Mouse (Mus musculus) activated CD4-positive, CD25-positive, alpha-beta regulatory T cell, adult 4 months (primary cell): ENCODE results near the gene Glmn. TPM values are rescaled to one million over a fixed set of nuclear protein-coding genes. Genes with fewer than 3 reads are reported as not detected.

Experiments
- ATAC-seq: one replicate; pipeline ENCODE4 v1.8.0; 2017
- polyA plus RNA-seq, 2 experiments: library from polyadenylated mRNA; unstranded; fragments of 100-300 nt; shearing (Covaris generic); gene quantifications; one replicate each; pipeline ENCODE4 v1.2.1; 2017

Gene Glmn
- polyA plus RNA-seq, 2 experiments from 2014 or later: 22.3 to 25.8 TPM

- no peak for ATAC-seq
These were observed 82.2 kb downstream of the Glmn start for GRCm38 (mm10) chr5:107515453-107515852.

GRCm38 (mm10) chr5:107513583-107513982 is 84.1 kb downstream of the Glmn start:
- ATAC-seq: peak; percentile 91

DNA sequence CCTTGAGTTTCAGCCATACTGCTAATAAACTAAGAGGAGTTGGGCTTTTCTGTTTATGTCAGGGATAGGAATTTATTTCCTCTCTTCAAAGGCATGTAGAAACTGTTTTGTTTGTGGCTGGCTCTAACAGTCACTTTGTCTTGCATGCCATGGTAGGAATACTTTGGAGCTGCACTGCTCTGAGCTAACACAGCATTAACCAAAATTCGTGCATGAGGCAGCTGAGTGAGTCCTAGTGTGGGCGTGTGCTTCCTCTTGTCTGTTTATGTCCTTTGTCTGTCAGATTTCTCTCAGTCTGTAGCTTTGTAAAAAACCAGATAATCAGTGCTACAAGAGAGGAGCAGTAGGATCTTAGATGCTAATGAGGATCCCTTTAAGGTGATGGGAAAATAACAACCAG is 86.4 kb downstream of the Glmn start:
- no peak for ATAC-seq

DNA sequence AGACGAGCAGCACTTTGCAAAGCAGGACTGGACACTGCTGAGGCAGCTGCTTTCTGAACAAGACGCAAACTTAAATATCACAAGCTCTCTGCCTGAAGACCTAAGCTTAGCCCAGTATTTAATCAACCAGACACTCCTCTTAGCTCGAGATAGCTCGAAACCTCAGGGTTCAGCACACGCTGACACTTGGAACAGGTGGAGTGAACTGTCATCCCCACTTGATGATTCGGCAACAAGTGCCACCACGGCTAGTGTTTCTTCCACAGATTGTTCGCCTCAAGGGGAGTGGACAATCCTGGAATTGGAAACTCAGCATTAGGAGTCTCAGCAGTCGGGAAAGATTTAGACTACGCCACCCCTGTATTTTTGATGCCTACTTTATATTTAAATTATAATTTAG is 87.2 kb downstream of the Glmn start:
- no peak for ATAC-seq

DNA sequence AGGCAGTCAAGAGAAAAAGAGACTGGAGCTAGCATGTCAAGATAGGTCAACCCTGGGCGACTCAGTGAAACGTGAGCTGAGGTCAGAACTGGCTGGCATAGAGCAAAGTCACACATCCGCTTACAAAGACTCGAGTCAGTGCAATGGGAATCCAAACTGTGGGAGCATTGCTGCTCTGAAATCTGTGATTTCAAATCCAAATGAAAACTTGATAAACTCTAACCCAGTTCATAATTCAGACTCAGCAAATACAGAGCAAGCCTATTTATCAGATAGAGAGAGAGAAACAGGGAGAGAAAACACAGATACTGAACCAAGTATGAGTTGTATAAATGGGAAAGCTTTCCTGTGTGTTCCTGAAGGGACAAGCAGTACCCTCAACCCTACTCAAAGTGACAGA is 90.4 kb downstream of the Glmn start, which contains the start of gene Gm42669:
TSS of gene Gm42669 (plus strand) at position 301 of the 400 bp plus-strand sequence.
- no peak for ATAC-seq

GRCm38 (mm10) chr5:107500741-107501140 is 96.9 kb downstream of the Glmn start:
- no peak for ATAC-seq

DNA sequence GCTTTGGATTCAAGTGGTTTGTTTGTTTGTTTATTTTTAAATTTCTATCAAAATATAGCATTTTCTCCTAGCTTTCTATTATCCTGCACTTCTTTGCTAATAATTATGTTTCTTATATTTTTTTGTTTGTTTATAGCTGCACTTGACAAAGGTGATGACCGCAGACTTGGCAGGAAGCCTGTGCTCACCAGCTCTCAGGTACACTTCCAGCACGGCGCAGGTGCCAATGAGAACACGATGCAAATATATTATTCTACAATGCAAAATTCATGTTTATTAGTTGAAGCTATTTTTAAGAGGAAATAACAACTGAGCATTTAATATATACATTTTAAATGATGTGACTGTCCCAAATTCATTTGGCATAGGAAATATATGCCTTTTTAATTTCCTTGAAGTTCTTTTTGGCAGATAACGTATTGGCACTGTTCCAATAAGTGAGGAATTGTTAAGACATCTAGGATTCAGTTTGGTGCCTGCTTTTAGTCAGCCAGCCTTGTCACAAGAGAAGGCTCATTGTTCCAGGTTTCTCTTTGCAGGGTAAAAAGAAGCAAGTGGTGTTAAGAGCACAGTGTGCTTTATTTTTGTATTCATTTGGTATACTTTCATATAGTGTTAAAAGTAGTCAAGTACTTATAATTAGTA is 97.7 kb downstream of the Glmn start:
- no peak for ATAC-seq

Other genes starting within 250 kb of the Glmn start
- 1 to 10 TPM in 1 of 2 experiments, under 1 TPM in 1; 0.26 to 1.5 TPM for gene Ephx4, start 195.2 kb downstream of the Glmn start, polyA plus RNA-seq
- not detected for gene Lpcat2b, start 166.3 kb downstream of the Glmn start, polyA plus RNA-seq
- 1 to 10 TPM; 5.4 to 8.3 TPM for gene Btbd8, start 159.9 kb downstream of the Glmn start, polyA plus RNA-seq
- gene Gm42669, start 90.3 kb downstream of the Glmn start, polyA plus RNA-seq: under 1 TPM; 0.52 to 0.62 TPM
- gene 1700028K03Rik, start 63.2 kb downstream of the Glmn start, polyA plus RNA-seq: under 1 TPM; 0.11 to 0.45 TPM
- 10 to 100 TPM; 33.6 to 34.1 TPM for gene Rpap2, start 515 bp downstream of the Glmn start, polyA plus RNA-seq
- gene Gfi1, start 128.1 kb upstream of the Glmn start, polyA plus RNA-seq: 1 to 10 TPM; 2.6 to 3.1 TPM
- under 1 TPM in 1 of 2 experiments, not detected in 1; 0.33 TPM for gene Ube2d2b, start 232.2 kb upstream of the Glmn start, polyA plus RNA-seq